Mouse (Mus musculus) kidney, embryonic 14.5 days (tissue): Measurements from ENCODE around the gene Man1c1. TPM values are rescaled to one million over a fixed set of nuclear protein-coding genes. Genes with fewer than 3 reads are reported as not detected.

ENCODE experiments used
- ATAC-seq: fragments of 200-750 bp; cut with Nextera tagmentation; 2 replicates; pipeline ENCODE4 v1.8.0; 2017; ENCODE audit warnings: moderate number of reproducible peaks, mild to moderate bottlenecking, moderate TSS enrichment, moderate library complexity; ENCODE audit not compliant: low FRiP score, low TSS enrichment
- H3K27ac ChIP-seq: fragments of 300-500 bp; sonication (generic); 2 replicates; pipeline ENCODE4 v1.5.1; 2014; ENCODE audit warnings: low read depth, mild to moderate bottlenecking, low read length, moderate library complexity, mixed read lengths
- H3K27me3 ChIP-seq: fragments of 300-500 bp; sonication (generic); 2 replicates; pipeline ENCODE4 v1.6.1; 2014; ENCODE audit warnings: mild to moderate bottlenecking, low read length; ENCODE audit not compliant: control insufficient read depth, insufficient read depth
- H3K36me3 ChIP-seq: fragments of 300-500 bp; sonication (generic); 2 replicates; pipeline ENCODE4 v1.6.1; 2014; ENCODE audit warnings: low read length, mixed read lengths; ENCODE audit not compliant: control insufficient read depth, insufficient read depth
- H3K4me1 ChIP-seq: fragments of 300-500 bp; sonication (generic); 2 replicates; pipeline ENCODE4 v1.6.1; 2014; ENCODE audit warnings: low read length, mixed read lengths; ENCODE audit not compliant: control insufficient read depth, insufficient read depth
- H3K4me2 ChIP-seq: fragments of 300-500 bp; sonication (generic); replicated peaks from 2 replicates; pipeline ENCODE4 v1.6.1; 2014; ENCODE audit warnings: low read depth, mild to moderate bottlenecking, low read length
- H3K4me3 ChIP-seq: fragments of 300-500 bp; sonication (generic); 2 replicates; pipeline ENCODE4 v1.5.1; 2014; ENCODE audit warnings: mild to moderate bottlenecking, low read length
- H3K9ac ChIP-seq: fragments of 300-500 bp; sonication (generic); 2 replicates; pipeline ENCODE4 v1.6.1; 2014; ENCODE audit warnings: low read depth, mild to moderate bottlenecking, low read length, moderate library complexity
- H3K9me3 ChIP-seq: fragments of 300-500 bp; sonication (generic); 2 replicates; pipeline ENCODE4 v1.6.1; 2016; ENCODE audit warnings: low read length; ENCODE audit not compliant: control insufficient read depth
- WGBS: fragments of 180-500 bp; shearing (Covaris S2); extraction: QIAGEN DNeasy Blood & Tissue Kit; methylation state at CpG from one replicate; pipeline ENCODE4 v1.1.7; 2014; 5-methylcytosine and 5-hydroxymethylcytosine counted together
- polyA plus RNA-seq: library from polyadenylated mRNA; unstranded; fragments of >200 nt; fragmentation: Nextera tagmentation; extraction: Ambion mirVana; gene quantifications from 2 replicates; pipeline ENCODE4 v1.2.1, GENCODE M21; 2014

Man1c1 gene
- polyA plus RNA-seq, 1 experiment from 2014 or later: 5.3 TPM

DNA sequence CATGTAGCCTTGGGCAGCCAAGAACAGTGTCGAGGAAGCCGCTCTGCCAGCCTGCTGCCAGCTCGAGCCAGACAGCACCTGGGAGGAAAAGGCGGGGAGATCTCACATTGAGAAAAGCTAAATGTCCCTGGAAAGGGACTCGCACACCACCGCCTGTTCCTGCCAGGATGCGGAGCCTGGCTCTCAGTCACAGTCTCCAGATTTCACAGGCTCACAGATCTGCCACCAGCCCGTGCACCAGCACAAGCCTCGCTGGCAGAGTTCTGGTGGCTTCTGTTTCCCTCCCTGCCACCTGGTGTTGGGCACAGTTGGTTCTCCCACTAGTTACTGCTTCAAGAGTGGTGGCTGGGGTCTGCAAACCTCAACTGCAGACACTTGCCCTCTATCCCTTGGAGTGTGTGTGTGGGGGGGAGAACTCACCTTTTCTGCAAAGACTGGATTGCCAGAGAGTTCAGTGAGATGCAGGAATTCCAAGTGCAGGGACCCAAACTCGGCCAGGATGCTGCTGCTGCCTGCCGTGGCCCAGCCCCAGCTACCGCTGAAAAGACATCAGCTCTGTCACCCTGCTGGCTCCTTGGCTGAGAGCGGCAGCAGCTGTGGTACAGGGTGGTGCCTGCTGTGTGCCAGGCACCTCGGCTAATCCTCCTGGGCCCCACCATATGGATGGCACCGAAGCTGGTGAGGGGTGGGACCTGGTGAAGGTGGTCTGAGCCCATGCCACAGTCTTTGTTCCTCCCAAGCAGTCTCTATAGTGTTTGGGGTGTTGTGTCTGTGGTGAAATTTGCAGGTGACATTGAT is 123.5 kb downstream of the Man1c1 start:
- WGBS: 82% methylated on average over 15 of the region's 15 CpGs
- H3K4me2 ChIP-seq: no peak overlapping the region
- H3K27me3 ChIP-seq: no peaks in the 10 kb centered on the region
- peaks cover 18% of the 10 kb centered on the region; the same call in 1 of the 2 replicates for H3K4me1 ChIP-seq
- H3K36me3 ChIP-seq: no peaks in the 10 kb centered on the region
- ATAC-seq: no peak
- no peak overlapping the region for H3K4me3 ChIP-seq
- no peaks in the 10 kb centered on the region for H3K9me3 ChIP-seq
- no peak overlapping the region for H3K9ac ChIP-seq
- H3K27ac ChIP-seq: no peak overlapping the region

DNA sequence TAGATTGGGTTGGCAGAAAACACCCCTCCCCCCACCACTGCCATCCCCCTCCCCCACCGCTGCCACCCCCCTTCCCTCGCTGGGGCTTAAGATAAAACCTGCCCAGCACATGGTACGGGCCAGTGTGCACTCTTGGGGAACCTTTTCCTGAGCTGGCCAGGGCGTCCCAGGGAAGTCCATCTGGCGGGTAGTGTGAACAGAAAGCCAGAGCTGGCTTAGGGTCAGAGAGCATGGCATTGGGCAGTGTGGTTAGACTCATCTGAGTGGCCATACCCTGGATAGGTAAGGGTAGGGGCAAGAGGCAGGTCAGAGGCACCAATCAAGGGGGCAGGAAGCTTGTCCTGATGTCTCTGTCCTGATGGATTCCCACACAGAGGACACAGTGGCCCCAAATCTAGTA is 124.5 kb downstream of the Man1c1 start:
- H3K4me3 ChIP-seq: no peak overlapping the region
- no peak overlapping the region for H3K27ac ChIP-seq
- H3K4me2 ChIP-seq: peak overlapping the region; percentile 30
- no peak overlapping the region for H3K9ac ChIP-seq
- H3K9me3 ChIP-seq: no peaks in the 10 kb centered on the region
- 0 out of 2 replicates have a peak, but pooled peaks have one; percentile 38 for ATAC-seq
- peaks cover 18% of the 10 kb centered on the region; the same call in 1 of the 2 replicates for H3K4me1 ChIP-seq
- WGBS: 30% methylated on average over 4 of the region's 5 CpGs
- no peaks in the 10 kb centered on the region for H3K36me3 ChIP-seq
- H3K27me3 ChIP-seq: no peaks in the 10 kb centered on the region

DNA sequence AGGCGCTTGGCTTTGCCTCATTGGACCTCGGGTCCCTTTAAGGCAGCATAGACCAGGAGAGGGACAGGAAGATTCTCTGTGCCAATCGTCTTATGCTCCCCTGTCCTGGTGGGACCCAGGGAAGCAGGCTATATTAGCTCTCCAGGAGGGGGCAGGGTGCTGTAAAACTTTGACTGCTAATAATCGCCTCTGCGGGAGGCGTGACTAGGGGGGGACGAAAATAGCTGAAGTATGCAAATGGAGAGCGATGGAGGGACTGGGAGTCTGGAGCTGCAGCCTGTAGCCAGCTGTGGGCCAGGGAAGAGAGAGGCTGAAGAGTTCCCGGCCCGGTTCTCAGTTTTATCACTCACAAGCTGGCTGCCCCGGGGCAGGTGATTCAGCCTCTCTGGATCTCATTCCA is 124.9 kb downstream of the Man1c1 start:
- Histone ChIP-seq H3K4me3 (no peak overlapping the region), H3K4me2 (peak overlapping the region; percentile 30), H3K9me3 (no peaks in the 10 kb centered on the region), H3K36me3 (no peaks in the 10 kb centered on the region), H3K9ac (no peak overlapping the region), H3K27me3 (no peaks in the 10 kb centered on the region), H3K4me1 (peaks cover 18% of the 10 kb centered on the region; the same call in 1 of the 2 replicates), H3K27ac (no peak overlapping the region)
- 10% methylated on average over 11 of the region's 11 CpGs for WGBS
- peak; percentile 60; the same call in 1 of the 2 replicates for ATAC-seq

DNA sequence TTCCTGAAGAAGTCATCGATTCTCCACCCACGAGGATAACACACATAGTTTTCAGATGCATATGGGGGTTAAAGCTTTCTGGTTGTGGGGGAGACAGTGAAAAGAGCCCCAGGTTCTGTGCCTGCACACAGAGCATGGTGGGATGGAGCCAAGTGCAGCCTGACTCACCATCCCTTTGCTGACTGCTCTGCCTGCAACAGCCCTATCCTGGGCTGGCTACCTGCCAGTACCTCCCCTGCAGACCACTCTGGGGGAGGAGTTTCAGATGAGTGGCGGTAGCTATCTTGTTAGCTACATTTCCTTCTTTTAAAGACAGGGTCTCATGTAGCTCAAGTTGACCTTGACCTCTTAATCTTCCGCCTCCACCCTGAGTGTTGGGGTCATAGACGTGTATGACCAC is 125.7 kb downstream of the Man1c1 start:
- no peak for ATAC-seq
- peaks cover 18% of the 10 kb centered on the region; the same call in 1 of the 2 replicates for H3K4me1 ChIP-seq
- no peak overlapping the region for H3K27ac ChIP-seq
- H3K4me3 ChIP-seq: no peak overlapping the region
- 66% methylated on average over 5 of the region's 5 CpGs for WGBS
- no peaks in the 10 kb centered on the region for H3K27me3 ChIP-seq
- no peak overlapping the region for H3K9ac ChIP-seq
- H3K36me3 ChIP-seq: no peaks in the 10 kb centered on the region
- H3K4me2 ChIP-seq: no peak overlapping the region
- H3K9me3 ChIP-seq: no peaks in the 10 kb centered on the region

DNA sequence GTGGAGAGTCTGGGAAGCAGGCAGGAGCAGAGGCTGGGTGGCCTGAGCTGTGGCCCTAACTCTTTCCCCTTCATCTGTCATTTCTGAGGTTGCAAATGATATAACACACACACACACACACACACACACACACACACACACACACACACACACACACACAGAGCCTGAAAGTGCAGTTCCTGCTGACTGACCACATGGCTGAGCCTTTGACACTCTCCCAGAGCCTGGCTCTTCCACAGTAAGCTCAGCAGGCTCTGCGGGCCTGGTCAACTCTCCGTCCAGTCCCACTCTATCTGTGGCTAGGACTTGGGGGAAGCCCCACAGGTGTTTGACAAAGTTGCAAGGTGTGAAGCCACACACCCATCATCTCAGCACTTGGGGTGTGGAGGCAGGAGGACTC is 126.8 kb downstream of the Man1c1 start:
- Histone ChIP-seq H3K36me3 (no peaks in the 10 kb centered on the region), H3K9ac (no peak overlapping the region), H3K4me3 (no peak overlapping the region), H3K4me1 (peaks cover 18% of the 10 kb centered on the region; the same call in 1 of the 2 replicates), H3K27me3 (no peaks in the 10 kb centered on the region), H3K4me2 (no peak overlapping the region), H3K27ac (no peak overlapping the region), H3K9me3 (no peaks in the 10 kb centered on the region)
- WGBS: 76% methylated on average over 2 of the region's 2 CpGs
- no peak for ATAC-seq

DNA sequence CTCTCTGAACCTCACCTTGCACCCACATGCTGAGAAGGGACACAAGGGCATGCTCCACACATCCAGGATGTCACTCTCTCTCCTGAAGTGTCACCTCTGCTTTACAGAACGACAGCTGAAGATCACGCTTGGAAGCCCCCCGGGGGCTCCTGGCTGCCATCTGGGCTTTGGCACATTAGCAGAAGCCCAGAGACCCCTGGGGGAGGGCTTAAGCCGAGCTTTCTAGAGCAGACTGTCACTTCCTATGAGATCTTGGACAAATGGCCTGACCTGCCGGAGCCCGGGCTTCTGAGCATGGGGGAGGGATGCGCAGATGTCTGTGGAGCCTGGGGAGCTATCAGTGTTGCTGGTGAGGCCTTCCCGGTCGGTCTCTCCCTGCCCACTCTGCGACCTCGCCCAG is 128.6 kb downstream of the Man1c1 start:
- no peak overlapping the region for H3K9ac ChIP-seq
- 31% methylated on average over 11 of the region's 11 CpGs for WGBS
- no peak for ATAC-seq
- no peaks in the 10 kb centered on the region for H3K27me3 ChIP-seq
- no peak overlapping the region for H3K4me3 ChIP-seq
- H3K36me3 ChIP-seq: no peaks in the 10 kb centered on the region
- H3K4me1 ChIP-seq: peaks cover 18% of the 10 kb centered on the region; the same call in 1 of the 2 replicates
- H3K9me3 ChIP-seq: no peaks in the 10 kb centered on the region
- no peak overlapping the region for H3K27ac ChIP-seq
- no peak overlapping the region for H3K4me2 ChIP-seq

DNA sequence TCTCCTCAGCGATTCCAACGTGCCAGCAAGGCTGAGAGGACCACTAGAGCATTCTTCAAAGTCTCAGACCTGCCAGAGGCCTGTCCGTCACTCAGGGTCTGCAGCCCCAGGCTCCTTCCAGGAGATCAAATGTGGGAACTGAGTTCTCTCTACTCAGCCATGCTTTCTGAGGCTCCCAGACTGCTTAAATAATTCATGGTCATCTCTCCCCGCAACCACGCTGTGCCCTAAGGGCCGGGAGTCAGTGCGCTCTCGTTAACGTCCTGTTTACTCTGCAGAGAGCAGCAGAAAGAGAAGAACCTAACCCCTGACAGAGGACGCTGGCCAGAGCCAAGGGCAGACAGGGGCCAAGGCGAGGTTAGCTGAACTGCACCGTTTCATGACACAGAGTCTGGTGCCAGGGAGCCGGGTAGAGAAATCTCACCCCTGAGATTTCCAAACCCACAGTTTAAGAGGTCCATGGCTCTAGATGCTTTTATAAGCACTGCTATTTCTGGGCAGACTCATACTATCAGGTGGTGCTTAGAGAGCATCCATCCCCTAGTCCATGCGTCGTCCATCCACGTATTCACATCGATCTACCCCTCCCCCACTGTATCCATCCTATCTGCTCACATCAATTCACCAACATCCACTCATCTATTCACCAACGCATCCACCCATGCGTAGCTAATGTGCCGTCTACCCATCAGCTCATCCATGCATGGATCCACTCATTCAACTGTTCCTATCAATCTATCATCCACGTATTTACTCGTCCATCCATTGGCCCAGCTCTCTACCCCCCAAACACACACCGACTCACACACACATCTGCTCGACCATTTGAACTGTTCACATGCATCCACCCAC is 131.4 kb downstream of the Man1c1 start:
- H3K9ac ChIP-seq: no peak overlapping the region
- no peak overlapping the region for H3K4me2 ChIP-seq
- no peaks in the 10 kb centered on the region for H3K4me1 ChIP-seq
- no peak for ATAC-seq
- 69% methylated on average over 24 of the region's 24 CpGs for WGBS
- no peak overlapping the region for H3K4me3 ChIP-seq
- H3K27ac ChIP-seq: no peak overlapping the region
- no peaks in the 10 kb centered on the region for H3K36me3 ChIP-seq
- H3K27me3 ChIP-seq: no peaks in the 10 kb centered on the region
- no peaks in the 10 kb centered on the region for H3K9me3 ChIP-seq

DNA sequence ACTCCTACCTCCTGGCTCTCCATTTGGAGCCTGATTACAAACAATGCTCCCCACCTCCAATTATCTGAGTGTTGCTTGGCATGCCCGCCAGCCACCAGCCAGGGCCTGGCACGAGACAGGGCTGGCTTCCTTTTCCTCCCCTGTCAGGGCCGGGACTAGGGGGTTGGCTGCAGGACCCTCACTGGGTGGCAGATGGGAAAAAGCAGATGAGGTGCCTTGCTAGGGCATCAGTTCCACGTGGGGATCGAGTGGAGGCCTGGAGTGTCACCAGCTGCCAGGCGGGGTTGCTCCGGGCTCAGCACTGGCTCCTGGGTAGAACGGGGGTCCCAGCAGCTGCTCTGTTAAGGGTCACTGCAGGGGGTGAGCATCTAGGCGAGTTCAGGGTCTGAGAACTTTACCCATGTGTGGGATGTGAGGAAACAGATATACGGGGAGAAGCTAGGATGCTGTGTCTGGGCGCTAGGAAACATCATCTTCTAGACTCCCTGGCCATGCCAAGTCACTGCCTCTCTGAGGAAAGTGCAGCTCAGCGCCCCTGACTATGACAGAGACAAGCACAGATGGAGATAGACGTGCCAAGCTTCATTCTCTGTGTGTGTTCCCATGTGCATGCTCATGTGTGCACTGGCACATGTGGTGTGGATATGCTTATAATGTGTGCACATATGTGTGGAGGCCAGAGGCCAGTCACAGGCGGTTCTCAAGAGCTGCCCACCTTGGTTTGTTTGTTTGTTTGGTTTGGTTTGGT is 133.2 kb downstream of the Man1c1 start:
- WGBS: 70% methylated on average over 14 of the region's 14 CpGs
- no peaks in the 10 kb centered on the region for H3K4me1 ChIP-seq
- H3K4me2 ChIP-seq: no peak overlapping the region
- no peak for ATAC-seq
- no peak overlapping the region for H3K4me3 ChIP-seq
- no peak overlapping the region for H3K27ac ChIP-seq
- no peak overlapping the region for H3K9ac ChIP-seq
- no peaks in the 10 kb centered on the region for H3K36me3 ChIP-seq
- H3K27me3 ChIP-seq: no peaks in the 10 kb centered on the region
- H3K9me3 ChIP-seq: no peaks in the 10 kb centered on the region
